Mouse (Mus musculus) limb, embryonic 11.5 days (tissue): Measurements from ENCODE around the gene Hist1h1c. TPM values are rescaled to one million over a fixed set of nuclear protein-coding genes. Genes with fewer than 3 reads are reported as not detected.

Experiments used
- ATAC-seq: fragments of 200-750 bp; cut with Nextera tagmentation; 2 replicates; pipeline ENCODE4 v1.8.0; 2017; ENCODE audit warnings: low read depth; ENCODE audit not compliant: insufficient number of reproducible peaks, low FRiP score, low TSS enrichment
- DNase-seq: peaks from one replicate; pipeline ENCODE4 v3.0.0-alpha.2; 2015; ENCODE audit warnings: low spot score
- H3K27ac ChIP-seq: fragments of 300-500 bp; sonication (generic); replicated peaks from 2 replicates; pipeline ENCODE4 v1.5.1; 2014; ENCODE audit warnings: low read depth, mild to moderate bottlenecking, low read length
- H3K27me3 ChIP-seq: fragments of 300-500 bp; sonication (generic); 2 replicates; pipeline ENCODE4 v1.6.1; 2014; ENCODE audit warnings: mild to moderate bottlenecking, low read length, mixed read lengths; ENCODE audit not compliant: control insufficient read depth, insufficient read depth
- H3K36me3 ChIP-seq: fragments of 300-500 bp; sonication (generic); 2 replicates; pipeline ENCODE4 v1.6.1; 2014; ENCODE audit warnings: mild to moderate bottlenecking, low read length, moderate library complexity, mixed read lengths; ENCODE audit not compliant: control insufficient read depth, insufficient read depth
- H3K4me1 ChIP-seq: fragments of 300-500 bp; sonication (generic); 2 replicates; pipeline ENCODE4 v1.6.1; 2014; ENCODE audit warnings: low read length, mixed read lengths; ENCODE audit not compliant: control insufficient read depth, insufficient read depth
- H3K4me2 ChIP-seq: fragments of 300-500 bp; sonication (generic); 2 replicates; pipeline ENCODE4 v1.6.1; 2014; ENCODE audit warnings: low read depth, mild to moderate bottlenecking, moderate library complexity; ENCODE audit not compliant: severe bottlenecking
- H3K4me3 ChIP-seq: fragments of 300-500 bp; sonication (generic); 2 replicates; pipeline ENCODE4 v1.5.1; 2014; ENCODE audit warnings: low read depth, low read length
- H3K9ac ChIP-seq: fragments of 300-500 bp; sonication (generic); 2 replicates; pipeline ENCODE4 v1.6.1; 2014; ENCODE audit warnings: mild to moderate bottlenecking, low read length
- H3K9me3 ChIP-seq: fragments of 300-500 bp; sonication (generic); 2 replicates; pipeline ENCODE4 v1.6.1; 2016; ENCODE audit warnings: low read length; ENCODE audit not compliant: control insufficient read depth
- WGBS: fragments of 180-500 bp; shearing (Covaris S2); extraction: QIAGEN DNeasy Blood & Tissue Kit; methylation state at CpG from one replicate; pipeline ENCODE4 v1.1.7; 2014; 5-methylcytosine and 5-hydroxymethylcytosine counted together
- polyA plus RNA-seq: library from polyadenylated mRNA; unstranded; fragments of >200 nt; fragmentation: Nextera tagmentation; extraction: Ambion mirVana; gene quantifications from 2 replicates; pipeline ENCODE4 v1.2.1, GENCODE M21; 2014

Hist1h1c gene
- polyA plus RNA-seq, result 15.4 and 16.6 TPM in 2 replicates

GRCm38 (mm10) chr13:23738677-23739068 lies at the start of gene Hist1h1c:
TSS of gene Hist1h1c (plus strand) at chr13:23738808.
- no peaks in the 10 kb centered on the region for H3K36me3 ChIP-seq
- peak; percentile 92 for ATAC-seq
- under 1% methylated on average over 32 of the region's 38 CpGs for WGBS

GRCm38 (mm10) chr13:23688956-23689355 lies 49.7 kb upstream of the Hist1h1c start:
- Histone ChIP-seq H3K9ac (no peak overlapping the region), H3K27me3 (no peaks in the 10 kb centered on the region), H3K4me1 (no peaks in the 10 kb centered on the region), H3K4me3 (no peak overlapping the region), H3K27ac (no peak overlapping the region), H3K9me3 (no peaks in the 10 kb centered on the region), H3K4me2 (no peak overlapping the region), H3K36me3 (no peaks in the 10 kb centered on the region)
- WGBS, result 86% methylated on average over 2 of the region's 2 CpGs
- DNase-seq, result peak; percentile 9
- no peak for ATAC-seq

More at GRCm38 (mm10) chr13:23738677-23739068, at the start of gene Hist1h1c:
- Histone ChIP-seq H3K4me1 (no peaks in the 10 kb centered on the region), H3K9ac (peak within 1 kb of the TSS; percentile 77), H3K4me2 (peak within 1 kb of the TSS; percentile 70), H3K27me3 (no peaks in the 10 kb centered on the region), H3K9me3 (no peaks in the 10 kb centered on the region), H3K27ac (peak within 1 kb of the TSS; percentile 99), H3K4me3 (peak within 1 kb of the TSS; percentile 48)
- peak; percentile 95 for DNase-seq

DNA sequence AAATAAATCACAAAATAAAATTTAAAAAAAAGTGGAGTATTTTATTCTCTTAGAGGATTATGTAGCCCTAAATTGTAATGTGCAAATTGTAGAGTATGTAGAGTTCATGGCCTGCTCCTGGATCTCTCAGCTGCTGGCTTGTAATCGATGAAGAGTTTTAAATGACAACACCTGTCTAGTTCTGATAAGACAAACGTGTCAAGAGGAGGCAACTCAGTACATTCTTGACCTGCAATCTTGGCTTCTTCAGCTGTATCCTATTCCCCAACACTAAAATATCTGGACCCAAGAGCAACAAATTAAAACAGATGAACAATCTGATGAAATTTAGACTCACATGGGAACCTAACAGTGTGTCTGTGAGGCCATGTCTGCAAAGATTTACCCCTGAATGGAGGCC lies 49.1 kb upstream of the Hist1h1c start:
- WGBS, result 81% methylated on average over 2 of the region's 2 CpGs
- Histone ChIP-seq H3K27ac (no peak overlapping the region), H3K27me3 (no peaks in the 10 kb centered on the region), H3K4me1 (no peaks in the 10 kb centered on the region), H3K36me3 (no peaks in the 10 kb centered on the region), H3K9me3 (no peaks in the 10 kb centered on the region), H3K4me3 (no peak overlapping the region), H3K9ac (no peak overlapping the region), H3K4me2 (no peak overlapping the region)
- DNase-seq (peak; percentile 15), ATAC-seq (no peak)

DNA sequence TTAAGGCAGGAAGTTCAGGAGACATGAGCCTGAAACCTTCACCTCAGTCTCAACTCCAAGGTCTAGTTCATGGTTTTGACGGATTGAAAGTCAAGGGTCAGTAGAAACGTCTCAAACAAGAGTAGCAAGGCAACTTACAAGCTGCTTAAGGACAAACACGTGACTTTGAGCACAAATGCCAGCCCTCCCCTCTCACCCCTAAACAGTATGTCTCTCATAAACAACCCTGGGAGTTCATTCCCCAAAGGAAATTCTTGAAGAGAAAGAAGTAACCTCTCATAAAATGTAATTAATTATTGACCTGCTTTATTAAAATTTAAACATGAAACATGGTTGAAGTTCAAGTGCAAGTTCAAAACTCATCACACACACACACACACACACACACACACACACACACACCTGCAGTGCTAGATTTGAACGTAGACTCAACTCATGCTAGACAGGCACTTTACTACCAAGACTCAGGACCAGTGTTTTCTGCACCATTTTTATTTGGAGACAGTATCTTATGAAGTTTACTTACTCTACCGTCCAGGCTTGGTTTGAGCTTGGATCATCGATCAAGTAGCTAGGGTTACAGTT lies 44.7 kb upstream of the Hist1h1c start:
- 83% methylated on average over 6 of the region's 6 CpGs for WGBS
- DNase-seq (peak; percentile 14), ATAC-seq (no peak)
- Histone ChIP-seq H3K4me3 (no peak overlapping the region), H3K4me1 (no peaks in the 10 kb centered on the region), H3K27me3 (no peaks in the 10 kb centered on the region), H3K9ac (no peak overlapping the region), H3K36me3 (no peaks in the 10 kb centered on the region), H3K27ac (no peak overlapping the region), H3K9me3 (no peaks in the 10 kb centered on the region), H3K4me2 (no peak overlapping the region)

GRCm38 (mm10) chr13:23694956-23695355 lies 43.7 kb upstream of the Hist1h1c start:
- Histone ChIP-seq H3K9me3 (no peaks in the 10 kb centered on the region), H3K4me2 (no peak overlapping the region), H3K27me3 (no peaks in the 10 kb centered on the region), H3K27ac (no peak overlapping the region), H3K9ac (no peak overlapping the region), H3K4me1 (no peaks in the 10 kb centered on the region), H3K36me3 (no peaks in the 10 kb centered on the region), H3K4me3 (no peak overlapping the region)
- ATAC-seq, result no peak
- 93% methylated on average over 9 of the region's 9 CpGs for WGBS
- no peak for DNase-seq

DNA sequence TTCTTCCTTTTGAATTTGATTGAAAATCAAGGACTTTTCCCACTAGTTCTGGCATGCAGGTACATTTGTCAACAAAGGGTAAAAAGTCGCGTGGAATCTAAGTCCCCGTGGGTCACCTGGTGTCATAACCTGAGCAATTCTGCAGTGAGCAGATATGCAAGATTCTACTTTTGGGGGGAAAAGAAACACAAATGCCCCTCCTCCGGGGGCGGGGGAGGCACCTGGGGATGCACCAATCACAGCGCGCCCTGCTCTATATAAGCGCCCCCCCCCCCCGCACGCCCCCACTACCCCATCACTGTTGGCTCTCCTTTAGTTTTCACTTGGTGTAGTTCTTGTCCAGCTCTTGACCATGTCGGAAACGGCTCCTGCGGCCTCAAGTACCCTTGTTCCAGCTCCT lies 43.1 kb upstream of the Hist1h1c start, which contains the start of gene Hist1h1t:
Hist1h1t (plus strand) TSS at position 301 of the 400 bp plus-strand sequence.
- WGBS, result 45% methylated on average over 13 of the region's 13 CpGs
- Histone ChIP-seq H3K27me3 (no peaks in the 10 kb centered on the region), H3K4me1 (no peaks in the 10 kb centered on the region), H3K4me2 (peak within 1 kb of the TSS; percentile 7; the same call in 1 of the 2 replicates), H3K27ac (peak within 1 kb of the TSS; percentile 45), H3K4me3 (no peak within 1 kb of the TSS), H3K36me3 (no peaks in the 10 kb centered on the region), H3K9ac (peak within 1 kb of the TSS; percentile 34; the same call in 1 of the 2 replicates), H3K9me3 (no peaks in the 10 kb centered on the region)
- no peak for ATAC-seq
- no peak for DNase-seq

DNA sequence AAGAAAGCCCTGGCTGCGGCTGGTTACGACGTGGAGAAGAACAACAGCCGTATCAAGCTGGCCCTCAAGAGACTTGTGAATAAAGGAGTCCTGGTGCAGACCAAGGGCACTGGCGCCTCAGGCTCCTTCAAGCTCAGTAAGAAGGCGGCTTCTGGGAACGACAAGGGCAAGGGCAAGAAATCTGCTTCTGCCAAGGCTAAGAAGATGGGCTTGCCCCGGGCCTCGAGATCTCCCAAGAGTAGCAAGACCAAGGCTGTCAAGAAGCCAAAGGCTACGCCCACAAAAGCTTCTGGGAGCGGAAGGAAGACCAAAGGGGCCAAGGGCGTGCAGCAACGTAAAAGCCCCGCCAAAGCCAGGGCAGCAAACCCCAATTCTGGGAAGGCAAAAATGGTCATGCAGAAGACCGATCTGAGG lies 42.5 kb upstream of the Hist1h1c start:
- Histone ChIP-seq H3K4me1 (no peaks in the 10 kb centered on the region), H3K27ac (peak overlapping the region; percentile 45), H3K9ac (peak overlapping the region; percentile 34; the same call in 1 of the 2 replicates), H3K4me2 (peak overlapping the region; percentile 7; the same call in 1 of the 2 replicates), H3K9me3 (no peaks in the 10 kb centered on the region), H3K4me3 (no peak overlapping the region), H3K27me3 (no peaks in the 10 kb centered on the region), H3K36me3 (no peaks in the 10 kb centered on the region)
- 53% methylated on average over 15 of the region's 15 CpGs for WGBS
- DNase-seq, result peak; percentile 25
- no peak for ATAC-seq

- Histone ChIP-seq H3K36me3 (no peaks in the 10 kb centered on the region), H3K4me3 (peak overlapping the region; percentile 37), H3K9me3 (no peaks in the 10 kb centered on the region), H3K27me3 (no peaks in the 10 kb centered on the region), H3K4me2 (peak overlapping the region; percentile 55), H3K4me1 (no peaks in the 10 kb centered on the region), H3K9ac (peak overlapping the region; percentile 74), H3K27ac (peak overlapping the region; percentile 86)
- peak; percentile 83 for ATAC-seq
- WGBS, result under 1% methylated on average over 22 of the region's 32 CpGs
- DNase-seq, result peak; percentile 79
Measured at GRCm38 (mm10) chr13:23697491-23698299, 40.9 kb upstream of the Hist1h1c start.
